Mouse (Mus musculus) brain, embryonic 14.5 days (tissue): ENCODE results near the gene Kcnk15.

Experiments used
- CTCF ChIP-seq: fragments of 200-500 bp; IDR thresholded peaks from 2 replicates; pipeline ENCODE4 v1.5.1; 2012; ENCODE audit warnings: inconsistent platforms, mild to moderate bottlenecking, moderate library complexity, borderline replicate concordance; ENCODE audit not compliant: insufficient read depth, insufficient read length; ENCODE audit errors: extremely low read depth
- POLR2A ChIP-seq: fragments of 200-500 bp; IDR thresholded peaks from 2 replicates; pipeline ENCODE4 v1.6.1; 2012; ENCODE audit warnings: mild to moderate bottlenecking, inconsistent platforms, borderline replicate concordance; ENCODE audit not compliant: poor library complexity, insufficient read depth, insufficient read length, severe bottlenecking; ENCODE audit errors: extremely low read depth

DNA sequence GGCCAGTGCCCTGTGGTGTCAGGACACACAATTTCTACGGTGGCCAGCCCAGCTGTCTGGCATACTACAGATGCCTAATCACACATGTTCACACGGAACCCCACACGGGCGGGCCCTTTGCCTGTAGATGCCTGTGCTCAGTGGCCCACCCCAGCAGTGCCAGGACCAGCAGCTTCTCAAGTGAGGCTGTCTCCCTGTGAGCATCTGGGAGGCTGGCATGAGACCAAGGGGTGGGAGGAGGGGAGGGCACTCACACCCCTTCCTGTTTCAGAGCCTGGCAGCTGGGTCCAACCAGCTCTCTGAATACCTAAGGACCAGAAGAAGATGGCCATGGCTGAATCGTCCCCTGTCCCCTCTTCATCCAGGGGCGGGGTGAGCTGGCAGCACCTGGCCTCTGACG lies 22.0 kb downstream of the Kcnk15 start:
- TF ChIP-seq POLR2A (no peak), CTCF (no peak)
